Mouse (Mus musculus): ENCODE data around the gene Bnip1. TPM values are rescaled to one million over a fixed set of nuclear protein-coding genes. Genes with fewer than 3 reads are reported as not detected.

Gene Bnip1
- polyA plus RNA-seq, 1 experiment, result 16.6 TPM

DNA sequence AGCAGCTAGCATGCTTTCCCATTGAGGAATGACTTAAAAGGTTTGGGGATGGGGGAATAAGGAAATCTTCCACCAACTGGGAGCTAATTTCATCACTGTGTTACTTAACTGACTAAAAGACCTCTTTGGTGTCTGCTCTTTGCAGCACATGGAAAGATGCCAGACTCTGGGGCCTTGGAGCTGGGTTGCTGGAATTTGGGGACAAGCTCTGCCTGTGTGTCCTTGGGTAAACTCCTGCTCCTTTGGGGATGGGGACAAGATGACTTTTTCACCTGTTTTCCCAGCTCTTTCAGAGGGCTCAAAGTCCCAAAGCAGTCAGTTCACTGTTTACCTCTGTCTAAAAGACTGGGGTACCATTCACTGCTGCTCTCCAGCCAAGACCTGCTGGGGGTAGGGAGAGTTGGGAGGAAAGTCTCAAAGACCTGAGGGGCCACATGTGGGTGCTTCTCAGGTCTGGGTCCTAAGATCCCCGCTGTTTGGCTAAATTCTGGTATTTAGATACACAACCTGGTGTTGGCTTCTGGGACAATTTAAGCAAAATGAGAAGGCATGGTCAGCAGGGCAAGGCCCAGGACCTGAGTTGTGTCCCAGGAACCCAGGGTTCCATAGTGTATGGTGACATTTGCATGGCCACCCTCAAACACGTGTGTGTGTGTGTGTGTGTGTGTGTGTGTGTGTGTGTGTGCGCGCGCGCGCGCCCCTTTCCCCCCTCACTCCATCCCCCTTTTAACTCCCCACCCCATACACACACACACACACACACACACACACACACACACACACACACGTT, 54.3 kb downstream of the Bnip1 start:
- Histone ChIP-seq H3K36me3 (ENCODE audit: control insufficient read depth, insufficient read depth, low read length) (no peaks in the 10 kb centered on the region), H3K4me1 (ENCODE audit: control insufficient read depth, insufficient read depth, insufficient read length) (peaks cover 2% of the 10 kb centered on the region; the same call in 1 of the 2 replicates), H3K4me3 (ENCODE audit: extremely low read depth, insufficient read depth, insufficient read length) (no peak overlapping the region), H3K27me3 (ENCODE audit: control insufficient read depth, insufficient read depth, low read length) (peaks cover 20% of the 10 kb centered on the region; the same call in 1 of the 2 replicates), H3K27ac (ENCODE audit: insufficient read depth, low read length) (no peak overlapping the region)
- TF ChIP-seq CTCF (IDR thresholded peaks at IDR 0.05; ENCODE audit: extremely low read depth, insufficient read depth, insufficient read length, insufficient replicate concordance) (no peak), POLR2A (IDR thresholded peaks at IDR 0.05; ENCODE audit: low read depth, low read length) (no peak)
- DNase-seq (ENCODE audit: low read depth in 1 of 2, low spot score in 2 of 2), result no peak
- 48% methylated on average over 5 of the region's 9 CpGs for WGBS

- TF ChIP-seq POLR2A (IDR thresholded peaks at IDR 0.05; ENCODE audit: low read depth, low read length) (no peak), CTCF (IDR thresholded peaks at IDR 0.05; ENCODE audit: extremely low read depth, insufficient read depth, insufficient read length, insufficient replicate concordance) (no peak)
- H3K36me3 ChIP-seq (ENCODE audit: control insufficient read depth, insufficient read depth, low read length), result no peaks in the 10 kb centered on the region
- peaks cover 2% of the 10 kb centered on the region; the same call in 1 of the 2 replicates for H3K4me1 ChIP-seq (ENCODE audit: control insufficient read depth, insufficient read depth, insufficient read length)
- 30% methylated on average over 8 of the region's 8 CpGs for WGBS
- H3K27me3 ChIP-seq (ENCODE audit: control insufficient read depth, insufficient read depth, low read length), result peaks cover 20% of the 10 kb centered on the region; the same call in 1 of the 2 replicates
- H3K4me3 ChIP-seq (ENCODE audit: extremely low read depth, insufficient read depth, insufficient read length), result no peak overlapping the region
- DNase-seq (ENCODE audit: low read depth in 1 of 2, low spot score in 2 of 2), result no peak
- H3K27ac ChIP-seq (ENCODE audit: insufficient read depth, low read length), result no peak overlapping the region
These were observed 55.1 kb downstream of the Bnip1 start for GRCm38 (mm10) chr17:26835956-26836355.

GRCm38 (mm10) chr17:26836377-26836776, 55.5 kb downstream of the Bnip1 start:
- H3K27me3 ChIP-seq (ENCODE audit: control insufficient read depth, insufficient read depth, low read length), result peaks cover 25% of the 10 kb centered on the region
- WGBS, result 36% methylated on average over 5 of the region's 5 CpGs
- no peak overlapping the region for H3K4me3 ChIP-seq (ENCODE audit: extremely low read depth, insufficient read depth, insufficient read length)
- peaks cover 2% of the 10 kb centered on the region; the same call in 1 of the 2 replicates for H3K4me1 ChIP-seq (ENCODE audit: control insufficient read depth, insufficient read depth, insufficient read length)
- no peak for TF ChIP-seq POLR2A (IDR thresholded peaks at IDR 0.05; ENCODE audit: low read depth, low read length)
- TF ChIP-seq CTCF (IDR thresholded peaks at IDR 0.05; ENCODE audit: extremely low read depth, insufficient read depth, insufficient read length, insufficient replicate concordance), result no peak
- H3K27ac ChIP-seq (ENCODE audit: insufficient read depth, low read length), result no peak overlapping the region
- H3K36me3 ChIP-seq (ENCODE audit: control insufficient read depth, insufficient read depth, low read length), result no peaks in the 10 kb centered on the region
- no peak for DNase-seq (ENCODE audit: low read depth in 1 of 2, low spot score in 2 of 2)

- TF ChIP-seq POLR2A (IDR thresholded peaks at IDR 0.05; ENCODE audit: low read depth, low read length) (no peak), CTCF (IDR thresholded peaks at IDR 0.05; ENCODE audit: extremely low read depth, insufficient read depth, insufficient read length, insufficient replicate concordance) (no peak)
- peak overlapping the region; percentile 14; the same call in 1 of the 2 replicates for H3K4me3 ChIP-seq (ENCODE audit: extremely low read depth, insufficient read depth, insufficient read length)
- H3K36me3 ChIP-seq (ENCODE audit: control insufficient read depth, insufficient read depth, low read length), result no peaks in the 10 kb centered on the region
- no peak overlapping the region; the same call in 1 of the 2 replicates for H3K27ac ChIP-seq (ENCODE audit: insufficient read depth, low read length)
- WGBS, result 8% methylated on average over 19 of the region's 19 CpGs
- DNase-seq (ENCODE audit: low read depth in 1 of 2, low spot score in 2 of 2), result no peak
- H3K27me3 ChIP-seq (ENCODE audit: control insufficient read depth, insufficient read depth, low read length), result peaks cover 26% of the 10 kb centered on the region
- peaks cover 2% of the 10 kb centered on the region; the same call in 1 of the 2 replicates for H3K4me1 ChIP-seq (ENCODE audit: control insufficient read depth, insufficient read depth, insufficient read length)
These were observed 56.1 kb downstream of the Bnip1 start for GRCm38 (mm10) chr17:26836786-26837545.

GRCm38 (mm10) chr17:26837546-26837985, 56.7 kb downstream of the Bnip1 start:
- peaks cover 29% of the 10 kb centered on the region for H3K27me3 ChIP-seq (ENCODE audit: control insufficient read depth, insufficient read depth, low read length)
- H3K27ac ChIP-seq (ENCODE audit: insufficient read depth, low read length), result no peak overlapping the region
- TF ChIP-seq CTCF (IDR thresholded peaks at IDR 0.05; ENCODE audit: extremely low read depth, insufficient read depth, insufficient read length, insufficient replicate concordance) (no peak), POLR2A (IDR thresholded peaks at IDR 0.05; ENCODE audit: low read depth, low read length) (no peak)
- H3K4me1 ChIP-seq (ENCODE audit: control insufficient read depth, insufficient read depth, insufficient read length), result peaks cover 2% of the 10 kb centered on the region; the same call in 1 of the 2 replicates
- WGBS, result 12% methylated on average over 7 of the region's 7 CpGs
- DNase-seq (ENCODE audit: low read depth in 1 of 2, low spot score in 2 of 2), result no peak
- no peaks in the 10 kb centered on the region for H3K36me3 ChIP-seq (ENCODE audit: control insufficient read depth, insufficient read depth, low read length)
- H3K4me3 ChIP-seq (ENCODE audit: extremely low read depth, insufficient read depth, insufficient read length), result no peak overlapping the region

DNA sequence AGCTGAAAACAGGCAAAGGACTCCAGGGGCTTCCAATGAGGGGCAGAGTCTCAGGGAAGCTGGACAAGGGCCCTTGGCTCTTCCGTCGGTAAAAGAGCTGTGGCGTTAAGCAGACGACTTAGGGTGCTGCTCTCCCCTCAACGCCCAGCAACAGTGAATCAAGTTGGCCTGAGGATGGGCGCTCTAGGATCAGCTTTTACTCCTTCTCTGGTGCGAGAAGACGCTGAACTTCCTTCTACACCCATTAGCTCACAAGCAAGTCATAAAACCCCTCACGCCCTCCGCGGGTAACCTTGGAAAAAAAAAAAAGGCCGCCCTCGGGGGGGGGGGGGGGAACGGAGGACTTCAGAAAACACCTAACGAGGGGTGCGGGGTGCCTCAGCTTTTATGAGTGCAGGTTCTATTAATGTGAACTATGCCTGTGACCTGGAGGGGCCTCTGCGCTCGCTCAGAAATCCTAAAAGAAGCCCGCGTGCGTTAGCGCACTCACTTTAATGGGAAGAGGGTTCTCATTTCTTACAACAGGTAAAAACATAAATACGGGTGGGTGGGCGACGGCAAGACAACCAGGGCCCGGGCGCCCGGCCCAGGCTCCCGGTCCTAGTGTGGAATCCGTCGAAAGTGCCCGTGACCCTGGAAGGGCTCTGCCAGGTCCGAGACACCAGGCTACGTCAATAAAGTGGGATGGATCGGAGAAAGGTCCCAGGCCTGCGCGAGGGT, 57.5 kb downstream of the Bnip1 start:
- DNase-seq (ENCODE audit: low read depth in 1 of 2, low spot score in 2 of 2), result no peak
- Histone ChIP-seq H3K4me1 (ENCODE audit: control insufficient read depth, insufficient read depth, insufficient read length) (peaks cover 2% of the 10 kb centered on the region; the same call in 1 of the 2 replicates), H3K27ac (ENCODE audit: insufficient read depth, low read length) (no peak overlapping the region), H3K27me3 (ENCODE audit: control insufficient read depth, insufficient read depth, low read length) (peaks cover 31% of the 10 kb centered on the region), H3K36me3 (ENCODE audit: control insufficient read depth, insufficient read depth, low read length) (no peaks in the 10 kb centered on the region), H3K4me3 (ENCODE audit: extremely low read depth, insufficient read depth, insufficient read length) (no peak overlapping the region)
- 9% methylated on average over 37 of the region's 37 CpGs for WGBS
- TF ChIP-seq POLR2A (IDR thresholded peaks at IDR 0.05; ENCODE audit: low read depth, low read length) (no peak), CTCF (IDR thresholded peaks at IDR 0.05; ENCODE audit: extremely low read depth, insufficient read depth, insufficient read length, insufficient replicate concordance) (no peak)

Data from spleen, adult 2 months (tissue).